Mouse (Mus musculus) cortical plate, adult 2 months (tissue): Measurements from ENCODE around the gene Tpsb2.

ENCODE experiments used
- CTCF ChIP-seq: fragments of 200-500 bp; IDR thresholded peaks from 2 replicates; pipeline ENCODE4 v1.5.1; 2011; ENCODE audit warnings: mild to moderate bottlenecking, control low read depth, low read length; ENCODE audit not compliant: insufficient read depth; ENCODE audit errors: extremely low read depth
- POLR2A ChIP-seq: fragments of 200-500 bp; IDR thresholded peaks from 2 replicates; pipeline ENCODE4 v1.6.1; 2011; ENCODE audit warnings: mild to moderate bottlenecking, low read length, control low read depth; ENCODE audit not compliant: insufficient read depth; ENCODE audit errors: extremely low read depth

DNA sequence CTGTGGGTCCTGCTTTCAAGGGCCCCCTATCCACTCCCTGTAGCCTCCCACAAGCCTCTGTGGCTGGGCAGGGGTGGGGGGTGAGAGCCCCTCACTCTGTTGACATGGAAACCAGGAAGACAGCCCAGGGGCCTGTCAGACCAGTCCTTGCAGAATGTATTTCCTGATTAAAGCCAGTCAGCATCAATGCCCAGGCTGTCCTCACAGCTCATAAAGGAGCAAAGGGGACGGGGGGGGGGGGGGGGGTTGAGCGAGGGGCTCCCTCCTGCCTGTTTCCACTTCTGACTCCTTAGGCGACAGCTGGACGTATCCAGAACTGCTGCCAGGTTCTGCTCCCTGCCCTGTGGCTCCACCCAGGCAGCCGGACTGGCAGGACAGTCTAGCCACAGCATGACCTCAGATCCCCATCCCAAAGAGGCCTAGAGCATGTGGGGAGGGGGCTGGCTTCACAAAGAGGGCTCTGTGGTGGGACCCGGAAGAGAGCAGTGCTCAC is 49.4 kb downstream of the Tpsb2 start:
- TF ChIP-seq CTCF (no peak), POLR2A (no peak)
